Mouse (Mus musculus) retina, embryonic 14.5 days (tissue): Measurements from ENCODE around the gene Gpatch2.

Source experiments
- DNase-seq: peaks from one replicate; pipeline ENCODE4 v3.0.0-alpha.2; 2015; ENCODE audit warnings: low spot score

The Gpatch2 gene

GRCm38 (mm10) chr1:187250741-187251262 is 35.5 kb downstream of the Gpatch2 start:
- DNase-seq: no peak

GRCm38 (mm10) chr1:187258756-187259155 is 43.4 kb downstream of the Gpatch2 start:
- DNase-seq: no peak

- no peak for DNase-seq
Measured at GRCm38 (mm10) chr1:187267601-187268000, 52.3 kb downstream of the Gpatch2 start.

GRCm38 (mm10) chr1:187270318-187271247 is 55.3 kb downstream of the Gpatch2 start:
- DNase-seq: no peak

- DNase-seq: no peak
Measured at GRCm38 (mm10) chr1:187277324-187277723, 62.0 kb downstream of the Gpatch2 start.

GRCm38 (mm10) chr1:187278472-187278871 is 63.2 kb downstream of the Gpatch2 start:
- DNase-seq: no peak

- no peak for DNase-seq
Measured at GRCm38 (mm10) chr1:187279776-187280175, 64.5 kb downstream of the Gpatch2 start.

- no peak for DNase-seq
Measured at GRCm38 (mm10) chr1:187282321-187282720, 67.0 kb downstream of the Gpatch2 start.

GRCm38 (mm10) chr1:187282804-187283203 is 67.5 kb downstream of the Gpatch2 start:
- DNase-seq: no peak

GRCm38 (mm10) chr1:187285735-187286134 is 70.4 kb downstream of the Gpatch2 start:
- DNase-seq: no peak

- DNase-seq: no peak
Measured at GRCm38 (mm10) chr1:187286411-187286810, 71.1 kb downstream of the Gpatch2 start.

GRCm38 (mm10) chr1:187286924-187287323 is 71.6 kb downstream of the Gpatch2 start:
- DNase-seq: no peak

- no peak for DNase-seq
Measured at GRCm38 (mm10) chr1:187290186-187290585, 74.9 kb downstream of the Gpatch2 start.

GRCm38 (mm10) chr1:187291480-187292394 is 76.4 kb downstream of the Gpatch2 start:
- no peak for DNase-seq

- DNase-seq: no peak
Measured at GRCm38 (mm10) chr1:187292395-187292749, 77.1 kb downstream of the Gpatch2 start.

GRCm38 (mm10) chr1:187293233-187293632 is 77.9 kb downstream of the Gpatch2 start:
- DNase-seq: no peak

- no peak for DNase-seq
Measured at GRCm38 (mm10) chr1:187294522-187294921, 79.2 kb downstream of the Gpatch2 start.

GRCm38 (mm10) chr1:187295038-187295559 is 79.8 kb downstream of the Gpatch2 start:
- no peak for DNase-seq

GRCm38 (mm10) chr1:187295711-187296110 is 80.4 kb downstream of the Gpatch2 start:
- DNase-seq: no peak

- DNase-seq: peak; percentile 66
Measured at GRCm38 (mm10) chr1:187299236-187299635, 83.9 kb downstream of the Gpatch2 start.

GRCm38 (mm10) chr1:187300626-187301025 is 85.3 kb downstream of the Gpatch2 start:
- peak; percentile 61 for DNase-seq

- DNase-seq: no peak
Measured at GRCm38 (mm10) chr1:187303221-187303620, 87.9 kb downstream of the Gpatch2 start.
